Mouse (Mus musculus): ENCODE measurements around the gene Ensa. TPM values are rescaled to one million over a fixed set of nuclear protein-coding genes. Genes with fewer than 3 reads are reported as not detected.
"Not testable (repeated sequence)": the region's sequence is repeated elsewhere in the genome, so short reads cannot be mapped to it uniquely, and the experiment has no call there.

The Ensa gene
- polyA plus RNA-seq, 1 experiment from 2014 or later: 69.2 TPM

DNA sequence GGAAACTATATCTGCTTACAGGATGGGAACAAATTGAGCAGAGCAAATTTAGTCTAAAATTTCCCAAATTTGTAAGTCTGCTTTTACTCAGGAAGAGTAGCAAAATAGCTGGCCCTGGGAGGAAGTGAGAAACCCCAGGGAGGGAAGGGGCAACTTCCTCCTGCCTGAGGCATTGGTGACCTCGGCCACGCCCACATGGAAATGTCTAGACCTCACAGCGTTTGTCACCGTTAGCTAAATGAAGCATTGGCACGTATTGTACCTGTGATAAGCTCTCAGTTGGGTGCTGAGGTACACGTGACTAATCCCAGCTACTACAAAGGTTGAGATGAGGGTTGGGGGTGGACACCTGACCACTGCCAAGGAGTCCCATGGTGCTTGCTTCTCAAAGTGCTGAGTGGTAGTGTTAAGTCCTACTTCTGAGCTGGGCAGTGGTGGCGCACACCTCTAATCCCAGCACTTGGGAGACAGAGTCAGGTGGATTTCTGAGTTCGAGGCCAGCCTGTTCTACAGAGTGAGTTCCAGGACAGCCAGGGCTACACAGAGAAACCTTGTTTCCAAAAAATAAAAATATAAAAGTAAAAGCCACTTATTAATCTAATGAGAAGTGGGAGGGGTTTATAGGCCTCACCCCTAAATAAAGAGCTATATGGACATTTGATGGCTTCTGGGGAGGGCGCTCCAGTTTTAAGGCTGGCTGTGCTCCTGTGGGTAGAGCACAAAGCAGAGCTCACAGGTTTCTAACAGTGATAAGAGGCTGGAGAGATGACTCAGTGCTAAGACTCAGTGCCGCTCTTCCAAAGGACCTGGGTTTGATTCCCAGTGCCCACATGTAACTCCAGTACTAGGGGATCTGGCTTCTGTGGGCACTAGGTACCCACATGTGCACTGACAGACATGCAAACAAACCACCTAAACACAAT lies 20.8 kb downstream of the Ensa start:
- H3K4me3 ChIP-seq: no peak overlapping the region
- H3K9ac ChIP-seq: no peak overlapping the region
- H3K4me2 ChIP-seq: no peak overlapping the region
- peaks cover 5% of the 10 kb centered on the region for H3K4me1 ChIP-seq
- H3K27me3 ChIP-seq: no peaks in the 10 kb centered on the region
- H3K36me3 ChIP-seq: no peaks in the 10 kb centered on the region
- H3K9me3 ChIP-seq: no peaks in the 10 kb centered on the region
- ATAC-seq (ENCODE audit: borderline replicate concordance, extremely low read depth, low FRiP score, low TSS enrichment): no peak
- H3K27ac ChIP-seq: no peak overlapping the region
- WGBS: 59% methylated on average over 10 of the region's 10 CpGs

DNA sequence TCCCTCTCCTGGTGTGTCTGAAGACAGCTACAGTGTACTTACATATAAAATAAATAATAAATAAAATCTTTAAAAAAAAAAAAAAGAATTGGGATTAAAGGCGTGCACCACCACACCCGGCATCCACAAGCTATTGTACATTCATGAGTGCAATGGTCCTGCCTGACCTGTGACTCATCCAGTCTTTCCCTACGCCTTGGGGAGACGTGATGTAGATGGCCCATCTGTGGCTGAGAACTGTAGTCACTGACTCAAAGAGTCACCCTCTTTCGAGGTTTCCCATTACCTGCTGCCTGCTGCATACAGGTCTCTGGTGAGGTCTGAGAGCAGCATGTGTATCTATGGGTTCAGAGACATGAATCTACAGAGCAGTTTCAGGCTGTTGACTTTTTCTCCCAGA lies 23.2 kb downstream of the Ensa start:
- H3K27ac ChIP-seq: no peak overlapping the region
- H3K36me3 ChIP-seq: no peaks in the 10 kb centered on the region
- H3K9me3 ChIP-seq: no peaks in the 10 kb centered on the region
- H3K4me3 ChIP-seq: no peak overlapping the region
- H3K4me1 ChIP-seq: peaks cover 17% of the 10 kb centered on the region
- no peaks in the 10 kb centered on the region for H3K27me3 ChIP-seq
- H3K9ac ChIP-seq: no peak overlapping the region
- H3K4me2 ChIP-seq: no peak overlapping the region
- 86% methylated on average over 5 of the region's 5 CpGs for WGBS
- ATAC-seq (ENCODE audit: borderline replicate concordance, extremely low read depth, low FRiP score, low TSS enrichment): no peak

DNA sequence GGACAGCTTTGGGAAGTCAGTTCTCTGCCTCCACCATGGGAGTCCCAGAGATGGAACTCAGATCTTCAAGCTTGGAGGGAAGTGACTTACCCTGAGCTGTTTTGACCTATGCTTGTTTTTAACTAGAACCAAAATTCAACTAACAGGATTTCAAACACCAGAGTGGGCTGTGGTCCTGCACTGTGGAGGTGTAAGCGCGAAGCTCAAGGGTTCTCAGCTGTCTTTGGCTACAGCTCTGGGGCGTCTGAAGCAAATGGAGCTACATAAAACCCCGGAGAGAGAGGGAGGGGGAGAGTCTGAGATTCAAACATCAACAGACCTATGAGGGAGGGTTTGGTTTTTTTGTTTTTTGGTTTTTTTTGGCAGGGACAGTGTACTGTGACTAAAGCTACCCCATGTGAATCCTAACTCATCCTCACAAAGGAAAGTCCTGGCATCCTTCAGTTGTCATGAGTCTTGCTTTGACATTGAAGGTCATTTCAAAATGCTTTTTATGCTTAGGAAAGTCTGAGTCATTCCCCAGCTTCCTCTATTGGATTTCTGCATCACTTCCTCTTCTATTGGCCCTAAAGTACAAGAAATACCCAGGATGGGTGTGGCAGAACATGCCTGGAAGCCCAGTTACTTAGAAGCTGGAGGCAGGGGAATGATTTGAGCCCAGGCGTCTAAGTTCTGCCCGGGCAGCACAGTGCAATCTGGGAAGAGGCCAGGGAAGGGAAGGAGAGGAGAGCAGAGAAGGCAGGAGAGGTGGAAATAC lies 25.7 kb downstream of the Ensa start:
- H3K9me3 ChIP-seq: no peaks in the 10 kb centered on the region

DNA sequence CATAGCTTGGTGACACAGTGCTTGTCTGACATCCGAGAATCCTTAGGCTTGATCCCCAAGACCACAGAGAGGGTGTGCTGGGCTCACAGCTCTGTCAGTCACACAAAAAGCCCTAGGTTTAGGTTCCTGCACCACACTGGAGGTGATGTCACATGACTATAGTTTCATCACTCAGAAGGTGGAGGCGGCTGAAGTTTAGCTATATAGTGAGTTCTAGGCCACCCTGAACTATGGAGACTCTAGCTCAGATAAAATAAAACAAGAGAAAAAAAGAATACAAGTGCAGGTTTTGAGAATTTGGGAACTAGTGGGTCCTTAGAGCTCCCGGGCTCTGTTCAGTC lies 26.2 kb downstream of the Ensa start:
- Histone ChIP-seq H3K4me3 (no peak overlapping the region), H3K27me3 (no peaks in the 10 kb centered on the region), H3K9ac (no peak overlapping the region), H3K4me2 (no peak overlapping the region), H3K4me1 (peaks cover 33% of the 10 kb centered on the region), H3K9me3 (no peaks in the 10 kb centered on the region), H3K27ac (peak overlapping the region; percentile 64), H3K36me3 (no peaks in the 10 kb centered on the region)
- no peak for ATAC-seq (ENCODE audit: borderline replicate concordance, extremely low read depth, low FRiP score, low TSS enrichment)
- 80% methylated on average over 3 of the region's 3 CpGs for WGBS

More for the DNA sequence above, 25.7 kb downstream of the Ensa start:
- H3K27ac ChIP-seq: peak overlapping the region; percentile 64
- no peaks in the 10 kb centered on the region for H3K36me3 ChIP-seq
- H3K4me2 ChIP-seq: no peak overlapping the region
- peaks cover 33% of the 10 kb centered on the region for H3K4me1 ChIP-seq
- no peak overlapping the region for H3K4me3 ChIP-seq
- 48% methylated on average over 6 of the region's 6 CpGs for WGBS
- no peaks in the 10 kb centered on the region for H3K27me3 ChIP-seq
- no peak overlapping the region for H3K9ac ChIP-seq
- no peak for ATAC-seq (ENCODE audit: borderline replicate concordance, extremely low read depth, low FRiP score, low TSS enrichment)

DNA sequence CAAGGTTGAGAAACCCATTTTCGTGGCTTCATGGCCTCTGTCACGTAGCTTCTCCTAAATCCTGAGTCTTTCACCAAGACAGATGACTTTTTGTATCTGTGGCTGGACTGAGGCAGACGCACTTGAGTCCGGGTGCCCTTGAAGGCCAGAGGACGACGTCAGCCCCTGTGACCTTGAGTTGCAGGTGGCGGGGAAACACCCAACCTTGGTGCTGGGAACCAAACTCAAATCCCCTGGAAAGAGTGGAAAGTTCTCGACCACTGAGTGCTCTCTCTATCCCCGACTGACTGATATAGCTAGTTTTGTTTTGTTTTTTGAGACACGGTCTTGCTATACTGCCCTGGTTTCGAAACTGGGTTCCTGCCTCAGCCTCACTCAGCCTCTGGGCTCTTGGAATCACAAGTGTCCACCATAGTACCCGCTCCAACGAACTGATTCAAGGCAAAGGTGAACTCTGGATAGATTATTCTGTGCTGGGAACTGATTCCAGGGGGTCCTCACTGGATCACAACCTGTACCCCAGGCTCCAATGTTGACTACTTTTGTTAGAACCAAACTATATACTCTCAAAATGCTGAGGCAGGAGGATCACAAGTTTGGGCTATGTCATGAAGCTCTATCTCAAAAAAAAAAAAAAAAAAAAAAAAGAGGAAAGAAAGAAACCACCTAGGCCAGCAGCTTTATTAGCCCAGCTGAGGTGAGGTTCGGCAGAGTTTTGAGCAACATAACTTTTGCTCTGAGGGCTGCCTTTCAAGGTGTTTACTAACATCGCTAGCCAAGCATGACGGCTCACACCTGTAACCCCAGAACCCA lies 26.8 kb downstream of the Ensa start:
- H3K27ac ChIP-seq: 0 out of 2 replicates have a peak overlapping the region, but pooled peaks have one; percentile 82
- H3K4me3 ChIP-seq: no peak overlapping the region
- no peaks in the 10 kb centered on the region for H3K36me3 ChIP-seq
- no peaks in the 10 kb centered on the region for H3K27me3 ChIP-seq
- WGBS: 80% methylated on average over 16 of the region's 16 CpGs
- no peak overlapping the region for H3K4me2 ChIP-seq
- no peak for ATAC-seq (ENCODE audit: borderline replicate concordance, extremely low read depth, low FRiP score, low TSS enrichment)
- no peak overlapping the region for H3K9ac ChIP-seq
- H3K4me1 ChIP-seq: peaks cover 33% of the 10 kb centered on the region
- no peaks in the 10 kb centered on the region for H3K9me3 ChIP-seq

DNA sequence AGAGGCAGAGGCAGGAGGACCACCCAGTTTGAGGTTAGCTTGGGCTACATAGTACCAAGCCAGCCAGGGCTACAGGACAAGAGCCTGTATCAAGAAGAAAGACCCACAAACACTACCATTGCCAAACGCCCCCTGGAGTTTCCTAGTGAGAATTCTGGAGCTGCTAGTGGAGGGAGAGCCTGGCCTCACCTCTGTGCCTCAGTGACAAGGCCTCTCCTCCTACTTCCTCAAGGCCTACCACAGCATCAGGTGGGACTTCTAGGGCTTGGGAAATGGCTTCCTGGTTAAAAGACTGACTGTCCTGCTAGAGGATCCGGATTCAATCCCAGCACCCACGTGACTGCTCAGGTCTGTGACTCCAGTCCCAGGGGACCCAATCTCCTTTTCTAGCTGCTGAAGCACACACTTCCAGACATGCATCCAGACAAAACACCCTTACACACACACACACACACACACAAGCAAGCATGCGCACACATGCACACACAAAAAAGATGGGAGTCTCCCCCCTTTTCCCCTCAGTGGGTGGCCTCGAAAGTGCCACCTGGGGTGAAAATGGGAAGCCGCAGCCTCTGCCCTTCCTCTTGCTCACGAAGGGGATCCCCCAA lies 27.5 kb downstream of the Ensa start:
- no peak overlapping the region for H3K4me3 ChIP-seq
- H3K27ac ChIP-seq: peak overlapping the region; percentile 82
- H3K36me3 ChIP-seq: no peaks in the 10 kb centered on the region
- H3K9ac ChIP-seq: no peak overlapping the region
- no peaks in the 10 kb centered on the region for H3K27me3 ChIP-seq
- H3K9me3 ChIP-seq: no peaks in the 10 kb centered on the region
- H3K4me2 ChIP-seq: no peak overlapping the region
- peaks cover 33% of the 10 kb centered on the region for H3K4me1 ChIP-seq
- no peak for ATAC-seq (ENCODE audit: borderline replicate concordance, extremely low read depth, low FRiP score, low TSS enrichment)
- 59% methylated on average over 7 of the region's 7 CpGs for WGBS

DNA sequence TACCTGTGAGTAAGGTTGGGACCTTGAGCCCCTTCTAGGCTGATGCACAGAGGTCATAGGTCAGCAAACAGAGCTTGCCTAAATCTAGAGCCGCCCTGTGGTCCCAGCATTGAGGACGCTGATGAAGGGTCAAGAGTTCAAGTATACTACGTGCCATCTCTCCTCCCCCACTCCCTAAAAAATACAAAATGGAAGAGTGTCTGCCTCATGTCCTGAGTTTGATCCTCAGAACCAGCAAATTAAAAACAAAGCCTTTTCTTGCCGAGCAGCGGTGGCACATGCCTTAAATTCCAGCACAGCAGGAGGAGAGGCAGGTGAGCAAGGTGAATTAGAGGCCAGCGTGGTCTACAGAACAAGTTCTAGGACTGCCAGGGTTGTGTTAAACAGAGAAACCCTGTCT lies 28.1 kb downstream of the Ensa start:
- Histone ChIP-seq H3K4me2 (peak overlapping the region; percentile 38), H3K4me3 (no peak overlapping the region), H3K4me1 (peaks cover 37% of the 10 kb centered on the region), H3K9me3 (no peaks in the 10 kb centered on the region), H3K27me3 (no peaks in the 10 kb centered on the region), H3K36me3 (no peaks in the 10 kb centered on the region), H3K27ac (peak overlapping the region; percentile 82), H3K9ac (no peak overlapping the region)
- no peak for ATAC-seq (ENCODE audit: borderline replicate concordance, extremely low read depth, low FRiP score, low TSS enrichment)
- WGBS: 20% methylated on average over 6 of the region's 6 CpGs

DNA sequence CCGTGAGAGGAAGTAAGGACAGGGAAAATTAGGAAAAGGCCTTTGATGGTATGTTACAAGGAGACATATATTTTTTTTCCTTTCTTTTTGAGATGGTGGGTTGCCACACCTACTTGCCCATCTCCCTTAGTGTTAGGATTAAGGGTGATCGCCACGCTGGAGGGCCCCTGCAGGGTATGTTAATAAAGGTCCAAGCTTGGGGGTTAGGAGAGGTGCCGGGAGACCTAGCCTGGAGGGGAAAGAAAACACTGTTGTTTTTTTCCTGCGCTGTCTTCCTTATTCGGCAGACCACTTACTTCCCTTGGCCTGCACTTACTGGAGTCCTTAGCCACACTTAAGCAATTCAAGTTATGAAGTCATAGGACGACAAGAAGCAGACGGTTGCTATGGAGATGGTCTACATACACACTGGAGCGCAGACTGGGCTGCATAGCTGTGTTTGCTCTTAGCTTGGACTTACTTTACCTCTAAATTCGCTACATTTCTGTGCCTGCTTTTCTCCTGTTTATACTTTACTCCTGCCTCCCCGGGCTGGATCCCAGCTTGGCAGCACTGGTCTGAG lies 28.8 kb downstream of the Ensa start:
- Histone ChIP-seq H3K4me2 (peak overlapping the region; percentile 38), H3K4me1 (peaks cover 37% of the 10 kb centered on the region), H3K4me3 (no peak overlapping the region), H3K27ac (peak overlapping the region; percentile 82), H3K9me3 (no peaks in the 10 kb centered on the region), H3K36me3 (no peaks in the 10 kb centered on the region), H3K9ac (0 out of 2 replicates have a peak overlapping the region, but pooled peaks have one; percentile 10), H3K27me3 (no peaks in the 10 kb centered on the region)
- WGBS: 14% methylated on average over 11 of the region's 11 CpGs
- peak; percentile 55 for ATAC-seq (ENCODE audit: borderline replicate concordance, extremely low read depth, low FRiP score, low TSS enrichment)

DNA sequence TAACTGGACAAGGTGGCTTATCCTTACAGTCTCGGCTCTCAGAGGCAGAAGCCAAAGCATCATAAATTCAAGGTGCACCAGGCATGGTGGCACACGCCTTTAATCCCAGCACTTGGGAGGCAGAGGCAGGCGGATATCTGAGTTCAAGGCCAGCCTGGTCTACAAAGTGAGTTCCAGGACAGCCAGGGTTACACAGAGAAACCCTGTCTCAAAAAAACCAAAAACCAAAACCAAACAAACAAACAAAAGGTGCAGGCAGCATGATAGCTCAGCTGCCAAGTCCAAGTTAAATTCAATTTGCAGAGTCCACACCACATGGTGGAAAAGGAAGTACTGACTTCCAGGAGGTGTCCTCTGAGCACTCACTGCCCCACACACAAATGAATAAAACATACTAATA lies 29.6 kb downstream of the Ensa start:
- Histone ChIP-seq H3K4me1 (peaks cover 37% of the 10 kb centered on the region), H3K27ac (peak overlapping the region; percentile 82)
- WGBS: 85% methylated on average over 3 of the region's 3 CpGs
- not testable (repeated sequence) for H3K9ac ChIP-seq; H3K36me3 ChIP-seq; H3K4me3 ChIP-seq; H3K27me3 ChIP-seq; H3K9me3 ChIP-seq; ATAC-seq (ENCODE audit: borderline replicate concordance, extremely low read depth, low FRiP score, low TSS enrichment); H3K4me2 ChIP-seq

DNA sequence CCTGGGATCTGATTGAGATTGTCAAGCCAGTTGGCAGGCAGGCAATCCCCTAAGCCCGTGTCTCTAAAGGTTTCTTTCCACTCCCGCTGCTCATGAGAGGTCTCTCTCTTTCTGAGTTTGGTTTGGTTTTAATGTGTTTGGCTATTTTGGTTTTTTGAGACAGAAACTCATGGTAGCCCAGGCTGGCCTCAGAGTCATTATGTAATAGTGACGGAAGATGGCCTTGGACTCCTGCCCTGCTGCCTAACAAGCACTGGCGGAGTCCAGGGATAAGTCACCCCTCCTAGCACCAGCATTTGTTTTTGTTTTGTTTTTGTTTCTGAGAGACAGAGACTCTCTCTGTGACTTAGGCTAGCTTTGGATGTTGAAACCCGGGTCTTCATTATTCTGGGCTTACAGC lies 30.6 kb downstream of the Ensa start:
- 81% methylated on average over 5 of the region's 5 CpGs for WGBS
- H3K9ac ChIP-seq: no peak overlapping the region
- H3K27ac ChIP-seq: no peak overlapping the region
- no peak for ATAC-seq (ENCODE audit: borderline replicate concordance, extremely low read depth, low FRiP score, low TSS enrichment)
- no peaks in the 10 kb centered on the region for H3K36me3 ChIP-seq
- peaks cover 37% of the 10 kb centered on the region for H3K4me1 ChIP-seq
- no peaks in the 10 kb centered on the region for H3K27me3 ChIP-seq
- H3K4me3 ChIP-seq: no peak overlapping the region
- H3K4me2 ChIP-seq: no peak overlapping the region
- no peaks in the 10 kb centered on the region for H3K9me3 ChIP-seq

DNA sequence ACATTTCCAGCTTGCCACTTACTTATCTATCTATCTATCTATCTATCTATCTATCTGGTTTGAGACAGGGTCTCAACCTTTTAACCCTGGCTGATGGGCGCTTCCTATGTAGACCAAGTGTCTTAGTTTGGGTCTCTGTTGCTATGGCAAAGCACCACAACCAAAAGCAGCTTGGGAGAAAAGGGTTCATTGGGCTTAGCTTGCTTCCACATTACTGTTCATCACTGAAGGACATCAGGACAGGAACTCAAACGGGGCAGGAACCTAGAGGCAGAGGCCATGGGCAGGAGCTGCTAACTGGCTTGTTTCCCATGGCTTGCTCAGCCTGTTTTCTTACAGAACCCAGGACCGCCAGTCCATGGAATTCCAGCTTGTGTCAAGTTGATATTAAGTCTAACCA lies 32.3 kb downstream of the Ensa start:
- no peak overlapping the region for H3K4me3 ChIP-seq
- 81% methylated on average over 3 of the region's 3 CpGs for WGBS
- H3K27ac ChIP-seq: no peak overlapping the region
- no peak overlapping the region for H3K9ac ChIP-seq
- H3K36me3 ChIP-seq: peaks cover 11% of the 10 kb centered on the region
- no peak for ATAC-seq (ENCODE audit: borderline replicate concordance, extremely low read depth, low FRiP score, low TSS enrichment)
- H3K9me3 ChIP-seq: no peaks in the 10 kb centered on the region
- no peaks in the 10 kb centered on the region for H3K27me3 ChIP-seq
- peaks cover 46% of the 10 kb centered on the region for H3K4me1 ChIP-seq
- no peak overlapping the region for H3K4me2 ChIP-seq
